Mouse (Mus musculus) forebrain, embryonic 10.5 days (tissue): ENCODE measurements at regions not wholly inside any gene's neighbourhood (a gene's known extent, or its start where the extent isn't known, plus 50 kb on each side); places are given as distances from the start of the nearest gene placed in this dataset.

ENCODE experiments used
- DNase-seq: peaks from one replicate; pipeline ENCODE4 v3.0.0-alpha.2; 2017; ENCODE audit warnings: low spot score; ENCODE audit errors: extremely low spot score
- H3K27ac ChIP-seq: fragments of 300-500 bp; sonication (generic); 2 replicates; pipeline ENCODE4 v1.5.1; 2016; ENCODE audit warnings: mild to moderate bottlenecking
- H3K27me3 ChIP-seq: fragments of 300-500 bp; sonication (generic); 2 replicates; pipeline ENCODE4 v1.6.1; 2016; ENCODE audit warnings: mild to moderate bottlenecking; ENCODE audit not compliant: poor library complexity, severe bottlenecking
- H3K36me3 ChIP-seq: fragments of 300-500 bp; sonication (generic); replicated peaks from 2 replicates; pipeline ENCODE4 v1.6.1; 2016; ENCODE audit warnings: mild to moderate bottlenecking, moderate library complexity
- H3K4me1 ChIP-seq: fragments of 300-500 bp; sonication (generic); 2 replicates; pipeline ENCODE4 v1.6.1; 2016
- H3K4me3 ChIP-seq: fragments of 300-500 bp; sonication (generic); 2 replicates; pipeline ENCODE4 v1.5.1; 2016; ENCODE audit warnings: mild to moderate bottlenecking, moderate library complexity
- H3K9me3 ChIP-seq: fragments of 300-500 bp; sonication (generic); 2 replicates; pipeline ENCODE4 v1.6.1; 2016; ENCODE audit warnings: mild to moderate bottlenecking, moderate library complexity
- WGBS: fragments of 180-500 bp; shearing (Covaris S2); methylation state at CpG from one replicate; pipeline ENCODE4 v1.1.7; 2016; 5-methylcytosine and 5-hydroxymethylcytosine counted together

DNA sequence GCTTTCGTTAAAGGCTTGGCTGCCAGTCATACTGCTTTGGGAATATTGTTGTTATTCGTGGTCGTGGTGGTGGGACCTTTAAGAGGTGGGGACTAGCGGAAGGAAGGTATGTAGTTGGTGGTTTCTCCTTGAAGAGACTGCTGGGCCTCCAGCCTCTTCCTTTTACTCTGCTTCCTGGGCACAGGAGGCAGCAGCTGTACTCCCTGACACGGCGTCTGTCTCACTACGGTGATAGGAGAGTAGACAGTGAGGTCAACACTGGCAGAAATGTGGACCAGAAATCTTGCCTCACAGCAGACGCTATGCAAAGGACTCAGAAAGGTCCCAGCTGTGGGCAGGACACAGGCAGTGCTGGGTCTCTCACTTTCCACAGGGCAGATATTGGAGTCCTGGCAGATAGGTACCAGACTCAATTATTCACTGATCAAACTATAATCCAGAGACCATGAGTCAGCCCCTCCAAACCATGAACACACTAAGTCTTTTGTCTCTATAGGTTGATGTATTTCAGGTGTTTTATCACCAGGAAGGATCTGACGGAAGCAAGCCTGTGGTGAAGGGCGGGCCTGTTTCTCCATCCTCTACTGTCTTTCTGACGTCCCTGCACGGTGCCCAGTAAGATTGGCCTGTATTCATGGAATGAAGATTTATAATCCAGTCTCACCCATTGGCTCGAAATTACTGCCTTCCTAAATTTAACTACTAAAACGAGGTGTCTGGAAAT, 134.6 kb upstream of the Mdm1 start:
- 90% methylated on average over 14 of the region's 14 CpGs for WGBS
- Histone ChIP-seq H3K4me1 (peaks cover 13% of the 10 kb centered on the region), H3K27ac (no peak overlapping the region), H3K9me3 (peaks cover 12% of the 10 kb centered on the region), H3K27me3 (no peaks in the 10 kb centered on the region), H3K36me3 (no peaks in the 10 kb centered on the region), H3K4me3 (no peak overlapping the region)
- DNase-seq, result no peak

DNA sequence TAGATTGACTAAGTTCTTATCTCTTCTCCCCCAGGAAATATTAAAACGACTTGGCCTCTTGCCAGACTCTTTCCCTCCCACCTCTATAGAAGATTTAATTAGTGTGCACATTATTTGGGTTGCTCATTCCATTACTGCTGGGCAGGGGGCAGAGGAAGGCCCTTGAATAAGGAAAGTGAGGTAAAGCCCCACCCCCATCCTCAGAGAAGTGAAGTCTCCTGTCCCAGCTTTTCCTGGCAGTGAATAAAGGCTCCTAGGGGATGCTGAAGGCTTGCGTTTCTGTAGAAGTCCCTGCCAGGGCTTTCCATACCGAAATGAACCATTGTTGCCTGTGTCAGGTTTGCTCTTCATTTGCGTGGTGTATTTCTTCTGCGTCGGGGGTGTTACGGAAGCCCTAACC, 133.8 kb upstream of the Mdm1 start:
- DNase-seq, result no peak
- H3K4me3 ChIP-seq, result no peak overlapping the region

DNA sequence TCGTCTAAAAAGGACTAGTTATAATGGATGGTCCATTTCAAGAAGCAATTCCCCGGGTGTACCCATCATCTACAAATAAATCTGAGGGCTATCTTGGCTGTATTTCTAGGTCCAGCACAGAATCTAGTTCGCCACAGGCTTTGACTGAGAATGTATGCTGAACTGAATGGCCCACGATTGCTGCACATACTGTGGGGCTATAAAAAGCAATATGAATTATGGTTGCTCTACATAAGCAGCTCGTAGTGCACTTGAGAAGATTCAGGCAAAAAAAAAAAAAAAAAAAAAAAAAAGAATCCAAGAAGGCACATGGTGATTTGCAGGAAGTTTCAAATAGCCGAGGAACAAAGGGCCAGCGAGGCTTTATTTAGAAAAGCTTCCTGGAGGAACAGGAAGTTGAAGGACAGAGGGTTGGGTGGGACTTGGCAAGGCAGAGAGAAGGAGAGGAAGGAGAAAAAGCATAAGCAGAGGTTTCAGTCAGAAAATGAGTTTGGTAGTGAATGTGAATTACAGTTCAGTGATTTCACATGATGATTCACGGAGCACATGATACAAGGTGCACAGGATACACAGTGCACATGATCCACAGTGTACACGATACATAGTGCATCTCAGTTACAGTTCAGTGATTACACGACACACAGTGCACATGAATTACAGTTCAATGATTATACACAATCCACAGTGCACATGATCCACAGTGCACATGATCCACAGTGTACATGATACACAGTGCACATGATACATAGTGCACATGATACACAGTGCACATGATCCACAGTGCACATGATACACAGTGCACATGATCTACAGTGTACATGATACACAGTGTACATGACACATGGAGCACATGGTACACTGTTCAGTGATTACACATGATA, 129.7 kb upstream of the Mdm1 start:
- DNase-seq, result no peak
- H3K27me3 ChIP-seq, result no peaks in the 10 kb centered on the region
- no peak overlapping the region for H3K27ac ChIP-seq
- no peak overlapping the region for H3K4me3 ChIP-seq
- H3K36me3 ChIP-seq, result no peaks in the 10 kb centered on the region
- WGBS, result 88% methylated on average over 10 of the region's 10 CpGs
- H3K9me3 ChIP-seq, result peaks cover 12% of the 10 kb centered on the region
- H3K4me1 ChIP-seq, result peaks cover 4% of the 10 kb centered on the region; the same call in 1 of the 2 replicates

More for the DNA sequence above, 133.8 kb upstream of the Mdm1 start:
- no peaks in the 10 kb centered on the region for H3K27me3 ChIP-seq
- no peak overlapping the region for H3K27ac ChIP-seq
- 81% methylated on average over 7 of the region's 7 CpGs for WGBS
- H3K9me3 ChIP-seq, result peaks cover 12% of the 10 kb centered on the region
- no peaks in the 10 kb centered on the region for H3K36me3 ChIP-seq
- H3K4me1 ChIP-seq, result peaks cover 13% of the 10 kb centered on the region

DNA sequence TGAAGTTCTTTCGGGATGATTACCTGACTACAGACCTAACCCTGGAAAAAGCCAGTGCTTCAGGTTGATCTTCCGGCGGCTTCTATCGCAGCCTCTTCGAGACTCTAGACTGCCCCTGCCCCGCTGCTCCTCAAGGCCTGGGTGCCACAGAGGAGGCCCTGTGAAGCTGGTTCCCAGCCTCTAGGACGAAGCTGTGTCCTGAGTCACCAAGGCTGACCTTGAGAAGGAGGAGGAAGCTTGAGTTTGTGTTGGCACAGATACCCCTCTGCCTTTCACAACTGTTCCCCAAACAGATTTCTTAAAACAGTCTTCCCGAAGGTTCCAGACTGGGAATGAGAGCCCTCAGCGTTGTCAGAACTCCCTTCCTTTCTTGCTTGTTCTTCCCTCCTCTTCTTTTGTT, 112.8 kb upstream of the Mdm1 start:
- DNase-seq, result no peak
- H3K4me1 ChIP-seq, result no peaks in the 10 kb centered on the region
- H3K36me3 ChIP-seq, result no peaks in the 10 kb centered on the region
- 88% methylated on average over 9 of the region's 9 CpGs for WGBS
- peaks cover 3% of the 10 kb centered on the region; the same call in 1 of the 2 replicates for H3K9me3 ChIP-seq
- H3K27ac ChIP-seq, result no peak overlapping the region
- no peak overlapping the region for H3K4me3 ChIP-seq
- no peaks in the 10 kb centered on the region for H3K27me3 ChIP-seq

DNA sequence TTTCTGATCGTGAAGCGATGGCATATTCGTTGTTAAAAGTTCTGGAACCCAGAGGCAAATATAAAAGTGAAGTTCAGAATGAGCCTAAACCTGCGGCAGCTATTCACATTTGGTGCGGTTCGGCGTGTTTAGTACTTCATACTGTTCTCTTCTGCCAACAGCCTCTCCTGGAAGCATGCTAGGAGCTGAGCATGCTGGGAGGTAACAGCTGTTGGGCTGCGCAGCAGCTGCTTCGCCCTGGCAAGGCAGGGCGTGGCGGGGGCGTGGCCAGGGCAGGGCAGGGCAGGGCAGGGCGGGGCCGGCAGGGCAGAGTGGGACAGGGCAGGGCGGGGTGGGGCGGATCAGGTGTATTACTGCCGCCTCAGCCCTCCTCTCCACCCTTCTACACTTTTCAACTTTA, 107.2 kb upstream of the Mdm1 start:
- no peaks in the 10 kb centered on the region for H3K4me1 ChIP-seq
- H3K36me3 ChIP-seq, result no peaks in the 10 kb centered on the region
- no peak overlapping the region for H3K27ac ChIP-seq
- 78% methylated on average over 14 of the region's 17 CpGs for WGBS
- no peak overlapping the region for H3K4me3 ChIP-seq
- DNase-seq, result no peak
- H3K9me3 ChIP-seq, result peaks cover 9% of the 10 kb centered on the region; the same call in 1 of the 2 replicates
- no peaks in the 10 kb centered on the region for H3K27me3 ChIP-seq

DNA sequence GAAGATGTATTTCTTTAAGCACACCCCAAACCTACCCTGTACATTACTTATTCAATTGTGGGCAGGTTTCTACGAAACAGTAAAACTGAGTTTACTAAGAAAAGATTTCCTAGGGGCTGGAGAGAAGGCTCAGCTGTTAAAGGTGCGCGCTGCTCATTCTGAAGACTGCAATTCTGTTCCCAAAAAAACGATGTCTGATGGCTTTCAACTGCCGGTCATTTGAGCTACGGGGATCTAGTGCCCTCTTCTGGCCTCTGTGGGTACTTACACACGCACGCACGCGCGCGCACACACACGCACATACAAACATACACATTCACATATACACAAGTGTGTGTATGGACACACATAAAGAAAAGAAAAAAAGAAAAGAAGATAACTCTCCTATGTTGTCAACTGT, 106.6 kb upstream of the Mdm1 start:
- Histone ChIP-seq H3K4me1 (no peaks in the 10 kb centered on the region), H3K36me3 (no peaks in the 10 kb centered on the region), H3K27ac (no peak overlapping the region), H3K27me3 (no peaks in the 10 kb centered on the region), H3K9me3 (peaks cover 8% of the 10 kb centered on the region; the same call in 1 of the 2 replicates), H3K4me3 (no peak overlapping the region)
- WGBS, result 88% methylated on average over 13 of the region's 13 CpGs
- DNase-seq, result no peak

DNA sequence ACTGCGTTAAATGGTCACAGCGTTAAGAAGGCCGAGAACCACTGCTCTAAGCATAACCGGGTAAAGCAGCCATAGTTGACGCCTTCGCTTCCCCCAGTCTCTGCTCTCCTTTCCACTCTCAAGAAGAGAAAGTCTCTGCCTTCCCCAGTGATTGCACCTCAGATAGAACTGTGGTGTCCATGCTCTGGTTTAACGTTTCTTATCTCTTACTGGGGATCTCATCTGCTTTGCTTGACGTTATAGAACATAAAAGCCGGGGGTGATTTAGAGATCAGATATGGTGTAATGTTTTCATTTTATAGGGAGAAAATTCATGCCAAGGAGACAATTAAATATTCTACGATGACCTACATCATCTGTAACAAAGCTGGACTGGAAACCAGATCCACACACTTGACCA, 103.1 kb upstream of the Mdm1 start:
- no peaks in the 10 kb centered on the region for H3K27me3 ChIP-seq
- no peaks in the 10 kb centered on the region for H3K36me3 ChIP-seq
- no peak for DNase-seq
- WGBS, result 95% methylated on average over 10 of the region's 10 CpGs
- no peak overlapping the region for H3K4me3 ChIP-seq
- peaks cover 8% of the 10 kb centered on the region; the same call in 1 of the 2 replicates for H3K9me3 ChIP-seq
- no peaks in the 10 kb centered on the region for H3K4me1 ChIP-seq
- H3K27ac ChIP-seq, result no peak overlapping the region

DNA sequence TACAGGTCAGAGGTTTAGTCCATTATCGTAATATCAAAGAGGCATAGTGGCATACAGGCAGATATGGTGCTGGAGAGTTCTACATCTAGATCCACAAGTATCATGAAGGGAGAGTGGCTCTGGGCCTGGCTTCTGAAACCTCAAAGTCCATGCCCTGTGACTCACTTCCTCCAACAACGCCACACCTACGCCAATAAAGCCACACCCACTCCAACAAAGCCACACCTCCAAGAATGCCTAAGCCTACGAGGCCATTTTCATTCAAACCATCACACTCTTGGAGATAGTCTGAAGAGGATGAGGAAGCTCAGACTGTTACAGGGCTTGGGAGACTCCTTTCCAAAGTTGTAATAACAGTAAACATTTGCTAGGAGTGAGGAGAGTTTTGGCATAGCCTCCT, 102.6 kb upstream of the Mdm1 start:
- DNase-seq, result no peak
- H3K4me1 ChIP-seq, result no peaks in the 10 kb centered on the region
- H3K9me3 ChIP-seq, result peaks cover 8% of the 10 kb centered on the region; the same call in 1 of the 2 replicates
- WGBS, result 91% methylated on average over 4 of the region's 4 CpGs
- H3K27me3 ChIP-seq, result no peaks in the 10 kb centered on the region
- no peaks in the 10 kb centered on the region for H3K36me3 ChIP-seq
- no peak overlapping the region for H3K4me3 ChIP-seq
- no peak overlapping the region for H3K27ac ChIP-seq

DNA sequence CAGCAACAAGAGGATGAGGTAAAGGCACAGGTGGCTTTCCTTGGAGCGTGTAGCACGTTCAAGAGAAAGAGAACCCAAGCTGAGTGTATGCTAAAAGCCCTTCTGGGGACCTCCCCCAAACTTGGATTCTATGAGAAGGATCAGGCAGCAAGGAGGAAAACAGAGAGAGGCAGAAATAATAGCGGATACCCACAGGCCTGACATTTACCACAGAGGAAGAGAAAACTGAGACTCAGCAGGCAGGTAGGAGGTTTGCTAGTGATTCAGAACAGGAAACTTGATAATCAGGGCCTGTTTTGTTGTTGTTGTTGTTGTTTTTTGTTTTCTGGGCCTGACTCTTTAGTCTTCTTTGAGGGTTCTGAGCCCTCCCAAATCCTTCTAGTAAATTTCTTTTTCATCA, 100.5 kb upstream of the Mdm1 start:
- Histone ChIP-seq H3K4me1 (peaks cover 9% of the 10 kb centered on the region), H3K27me3 (no peaks in the 10 kb centered on the region), H3K36me3 (no peaks in the 10 kb centered on the region), H3K4me3 (no peak overlapping the region), H3K9me3 (no peaks in the 10 kb centered on the region), H3K27ac (no peak overlapping the region)
- WGBS, result 91% methylated on average over 3 of the region's 3 CpGs
- DNase-seq, result no peak

DNA sequence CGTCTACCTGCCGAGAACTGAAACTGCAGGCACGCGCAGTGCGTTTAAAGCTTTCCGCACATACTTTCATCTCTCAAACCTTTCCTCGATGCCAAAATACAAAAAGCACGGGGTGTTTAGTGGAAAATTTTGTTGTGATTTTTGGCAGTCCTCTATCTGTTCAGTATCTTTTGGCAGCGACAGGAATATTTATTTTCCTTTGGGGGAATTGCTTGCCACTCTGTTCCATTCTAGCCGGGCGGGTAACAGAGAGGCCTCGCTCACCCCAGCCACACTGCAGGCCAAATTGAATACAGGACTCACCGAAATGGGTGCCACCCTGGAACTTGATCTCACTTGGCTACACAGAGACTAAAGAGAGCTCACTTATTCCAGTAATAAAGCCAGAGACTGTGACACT, 97.8 kb upstream of the Mdm1 start:
- Histone ChIP-seq H3K27me3 (no peaks in the 10 kb centered on the region), H3K4me1 (peaks cover 9% of the 10 kb centered on the region), H3K36me3 (no peaks in the 10 kb centered on the region), H3K9me3 (no peaks in the 10 kb centered on the region), H3K27ac (no peak overlapping the region), H3K4me3 (no peak overlapping the region)
- 73% methylated on average over 13 of the region's 13 CpGs for WGBS
- DNase-seq, result no peak

DNA sequence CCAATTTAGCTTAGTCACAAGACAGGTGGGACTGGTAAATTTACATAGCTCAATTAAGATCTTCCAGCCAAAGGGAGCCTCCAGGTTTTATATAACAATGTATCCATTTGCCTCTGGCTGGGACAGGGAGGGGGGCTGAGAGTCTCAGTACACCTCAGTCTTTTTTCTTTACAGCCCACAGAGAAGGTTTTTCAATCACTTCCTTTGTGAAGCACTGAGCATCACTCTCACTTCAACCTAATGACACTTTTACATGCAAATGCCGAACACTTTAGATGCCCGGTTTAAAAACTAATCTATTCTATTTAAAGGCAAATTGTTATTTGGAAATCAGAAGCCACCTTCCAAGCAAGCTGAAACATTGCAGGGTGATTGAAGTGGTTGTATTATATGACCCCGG, 96.8 kb upstream of the Mdm1 start:
- H3K9me3 ChIP-seq, result no peaks in the 10 kb centered on the region
- no peak overlapping the region for H3K27ac ChIP-seq
- H3K4me1 ChIP-seq, result peaks cover 9% of the 10 kb centered on the region
- H3K27me3 ChIP-seq, result no peaks in the 10 kb centered on the region
- WGBS, result 53% methylated on average over 3 of the region's 3 CpGs
- H3K36me3 ChIP-seq, result no peaks in the 10 kb centered on the region
- DNase-seq, result no peak
- H3K4me3 ChIP-seq, result no peak overlapping the region

DNA sequence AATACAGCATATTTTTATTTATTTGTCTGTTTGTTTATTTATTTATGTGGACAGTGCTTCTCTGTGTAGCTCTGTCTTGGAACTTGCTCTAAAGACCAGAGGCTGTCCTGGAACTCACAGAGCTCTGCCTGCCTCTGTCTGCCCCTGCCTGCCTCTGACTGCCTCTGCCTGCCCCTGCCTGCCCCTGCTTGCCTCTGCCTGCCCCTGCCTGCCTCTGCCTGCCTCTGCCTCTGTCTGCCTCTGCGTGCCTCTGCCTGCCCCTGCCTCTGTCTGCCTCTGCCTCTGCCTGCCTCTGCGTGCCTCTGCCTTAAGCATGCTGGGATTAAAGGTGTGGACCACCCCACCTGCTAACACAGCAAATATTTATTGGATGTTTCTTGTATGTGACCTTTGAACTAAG, 96.2 kb upstream of the Mdm1 start:
- DNase-seq, result peak; percentile 6

DNA sequence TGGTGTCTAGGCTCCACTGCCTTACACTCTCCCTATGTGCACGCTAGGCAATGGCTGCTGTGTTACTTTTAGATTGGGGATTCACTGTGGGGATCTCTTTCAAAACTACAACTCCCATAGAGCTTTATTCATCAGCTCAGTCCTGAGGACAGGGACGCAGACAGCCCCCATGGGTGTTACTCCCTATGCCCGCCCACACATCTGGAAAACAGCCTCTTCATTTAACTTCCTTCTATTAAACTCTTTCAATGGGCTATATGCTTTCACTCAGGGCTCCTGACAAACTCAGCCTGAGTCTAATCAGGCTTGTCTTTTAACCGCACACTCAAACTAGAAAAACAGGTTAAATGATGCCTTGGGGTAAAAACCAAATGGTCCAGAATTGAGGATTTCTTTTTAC, 95.3 kb upstream of the Mdm1 start:
- 71% methylated on average over 4 of the region's 4 CpGs for WGBS
- no peaks in the 10 kb centered on the region for H3K36me3 ChIP-seq
- H3K9me3 ChIP-seq, result no peaks in the 10 kb centered on the region
- H3K4me3 ChIP-seq, result no peak overlapping the region
- no peak overlapping the region for H3K27ac ChIP-seq
- DNase-seq, result peak; percentile 4
- no peaks in the 10 kb centered on the region for H3K27me3 ChIP-seq
- H3K4me1 ChIP-seq, result peaks cover 9% of the 10 kb centered on the region

More for the DNA sequence above, 96.2 kb upstream of the Mdm1 start:
- Histone ChIP-seq H3K4me3 (no peak overlapping the region), H3K27me3 (no peaks in the 10 kb centered on the region), H3K27ac (no peak overlapping the region), H3K36me3 (no peaks in the 10 kb centered on the region), H3K9me3 (no peaks in the 10 kb centered on the region), H3K4me1 (peaks cover 9% of the 10 kb centered on the region)
- 84% methylated on average over 2 of the region's 2 CpGs for WGBS
